Mouse (Mus musculus) cerebellum, adult 2 months (tissue): Measurements from ENCODE around the gene Inka1.

Experiments
- CTCF ChIP-seq: fragments of 200-500 bp; IDR thresholded peaks from 2 replicates; pipeline ENCODE4 v1.5.1; 2011; ENCODE audit warnings: low read depth, mild to moderate bottlenecking, control low read depth, low read length, moderate library complexity, borderline replicate concordance; ENCODE audit not compliant: insufficient read depth
- POLR2A ChIP-seq: fragments of 200-500 bp; IDR thresholded peaks from 2 replicates; pipeline ENCODE4 v1.6.1; 2011; ENCODE audit warnings: low read length, control low read depth, borderline replicate concordance; ENCODE audit not compliant: insufficient read depth

- TF ChIP-seq POLR2A (no peak), CTCF (no peak)
These were observed 9.8 kb upstream of the Inka1 start for GRCm38 (mm10) chr9:107995513-107995912.
